Mouse (Mus musculus) CD8-positive naive resting alpha-beta T cell, adult 2 months (primary cell): Measurements from ENCODE around the gene Palm2.

Source experiments
- DNase-seq, 2 experiments: peaks; one replicate each; pipeline ENCODE4 v3.0.0; 2022; ENCODE audit warnings: low read depth in 2 of 2, low spot score in 2 of 2

Gene Palm2

GRCm38 (mm10) chr4:57750651-57751050 is 316.6 kb downstream of the Palm2 start:
- DNase-seq, result no peak

GRCm38 (mm10) chr4:57751054-57751453 is 317.0 kb downstream of the Palm2 start:
- DNase-seq, result no peak

GRCm38 (mm10) chr4:57751566-57751965 is 317.5 kb downstream of the Palm2 start:
- DNase-seq, result no peak

- no peak for DNase-seq
Measured at GRCm38 (mm10) chr4:57755085-57755484, 321.0 kb downstream of the Palm2 start.

GRCm38 (mm10) chr4:57757997-57758396 is 323.9 kb downstream of the Palm2 start:
- no peak for DNase-seq
